Comparison of ENCODE assay signal across 8 mouse cellular contexts in the genomic region with DNA sequence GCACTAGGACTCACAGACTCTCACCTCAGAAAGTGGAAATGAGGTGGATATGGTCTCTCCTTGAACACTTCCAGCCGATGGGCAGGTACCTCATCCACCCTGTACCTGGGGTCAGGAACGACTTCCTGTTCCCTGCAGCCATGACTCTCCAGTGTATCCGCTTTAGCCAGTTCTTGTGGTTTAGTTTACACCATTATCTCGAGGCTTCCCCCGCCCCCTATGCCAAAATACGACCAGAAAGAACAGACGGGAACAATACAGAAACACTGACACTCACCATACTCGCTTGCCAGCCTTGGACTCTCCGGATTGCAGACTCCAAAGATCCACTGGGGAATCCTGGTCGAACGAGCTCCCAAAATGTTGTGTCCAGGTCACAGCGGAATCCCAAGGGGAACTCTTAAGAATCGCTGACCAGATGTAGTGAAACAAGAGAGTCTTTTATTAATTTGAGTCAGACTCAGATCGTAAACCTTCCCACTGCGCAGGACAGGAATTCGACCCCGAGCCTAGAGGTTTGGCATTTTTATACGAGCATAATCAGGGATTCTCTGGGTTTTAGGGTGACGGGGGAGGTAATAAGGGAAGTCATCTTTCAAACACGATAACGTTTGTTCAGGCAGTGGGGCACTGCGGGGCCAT. TPM values are rescaled to one million over a fixed set of nuclear protein-coding genes. Genes with fewer than 3 reads are reported as not detected.
A peak's percentile ranks its signal among the peaks of the same experiment; 100 is the strongest.
DNase-seq lines count a peak whose midpoint lies in the region; ATAC-seq and TF ChIP-seq lines count a peak whose summit lies in the region.

No protein-coding gene starts in this region.

- no peak overlapping the region for H3K9ac ChIP-seq in hindbrain, embryonic 12.5 days
- no peak overlapping the region for H3K9ac ChIP-seq in hindbrain, embryonic 13.5 days
- H3K9ac ChIP-seq in MEL (ENCODE audit: control insufficient read depth, low read depth, low read length, poor library complexity, severe bottlenecking) = peak overlapping the region; percentile 61
- H3K9ac ChIP-seq in liver, postnatal 0 days (replicated peaks) = no peak overlapping the region

- no peak overlapping the region for H3K27ac ChIP-seq in hindbrain, embryonic 12.5 days
- no peak overlapping the region for H3K27ac ChIP-seq in hindbrain, embryonic 13.5 days
- peak overlapping the region; percentile 39 for H3K27ac ChIP-seq in MEL (ENCODE audit: control insufficient read depth, low read depth, low read length)
- no peak overlapping the region for H3K27ac ChIP-seq in liver, postnatal 0 days (ENCODE audit: low read depth)

- no peak for TF ChIP-seq RAD21 in MEL (IDR thresholded peaks at IDR 0.05; ENCODE audit: low read depth, low read length)

- no peak for ATAC-seq in hindbrain, embryonic 12.5 days (ENCODE audit: low FRiP score)
- no peak for ATAC-seq in hindbrain, embryonic 13.5 days (ENCODE audit: low FRiP score)
- 0 out of 2 replicates have a peak, but pooled peaks have one; percentile 20 for ATAC-seq in erythroid progenitor cell, adult 5-6 weeks (replicated peaks; ENCODE audit: low FRiP score, poor library complexity, severe bottlenecking)
- ATAC-seq in liver, postnatal 0 days = 0 out of 2 replicates have a peak, but pooled peaks have one; percentile 10

- H3K4me1 ChIP-seq in hindbrain, embryonic 12.5 days = peaks cover 5% of the 10 kb centered on the region
- no peaks in the 10 kb centered on the region for H3K4me1 ChIP-seq in hindbrain, embryonic 13.5 days (replicated peaks)
- peaks cover 12 to 21% of the 10 kb centered on the region in 2 experiments for H3K4me1 ChIP-seq in MEL (ENCODE audit: control insufficient read depth in 1 of 2, insufficient read depth in 2 of 2, low read length in 2 of 2)
- peaks cover 19% of the 10 kb centered on the region for H3K4me1 ChIP-seq in liver, postnatal 0 days (ENCODE audit: insufficient read depth)

- TF ChIP-seq POLR2A in MEL (IDR thresholded peaks at IDR 0.05; ENCODE audit: control insufficient read depth in 1 of 2, insufficient read depth in 1 of 2, low read depth in 1 of 2, low read length in 2 of 2, poor library complexity in 1 of 2) = no peak

- no peaks in the 10 kb centered on the region for H3K27me3 ChIP-seq in hindbrain, embryonic 12.5 days
- no peaks in the 10 kb centered on the region for H3K27me3 ChIP-seq in hindbrain, embryonic 13.5 days
- no peaks in the 10 kb centered on the region for H3K27me3 ChIP-seq in MEL (ENCODE audit: control insufficient read depth in 1 of 2, insufficient read depth in 2 of 2, low read length in 2 of 2)
- H3K27me3 ChIP-seq in liver, postnatal 0 days (ENCODE audit: insufficient read depth, low read length) = no peaks in the 10 kb centered on the region

- DNase-seq in MEL (ENCODE audit: low read depth, low spot score) = peak; percentile 69
- no peak for DNase-seq in liver, postnatal 0 days
- no peak for DNase-seq in adrenal gland, postnatal 36 days
- no peak for DNase-seq in left cerebral cortex, postnatal 25 days (ENCODE audit: low spot score in 2 of 2)
- no peak for DNase-seq in thymus, postnatal 10 days (ENCODE audit: low spot score in 2 of 2)

- H3K4me3 ChIP-seq in hindbrain, embryonic 12.5 days = peak overlapping the region; percentile 6; the same call in 1 of the 2 replicates
- H3K4me3 ChIP-seq in hindbrain, embryonic 13.5 days = no peak overlapping the region
- H3K4me3 ChIP-seq in MEL (ENCODE audit: control insufficient read depth in 1 of 2, insufficient read depth in 1 of 2, low read depth in 2 of 2, low read length in 2 of 2) = peak overlapping the region; percentile 51 to 66
- H3K4me3 ChIP-seq in liver, postnatal 0 days (ENCODE audit: low read depth, low read length) = peak overlapping the region; percentile 17

- no peaks in the 10 kb centered on the region for H3K9me3 ChIP-seq in hindbrain, embryonic 12.5 days (replicated peaks)
- H3K9me3 ChIP-seq in hindbrain, embryonic 13.5 days = no peaks in the 10 kb centered on the region
- no peaks in the 10 kb centered on the region for H3K9me3 ChIP-seq in MEL (replicated peaks; ENCODE audit: insufficient read depth, low read length)
- H3K9me3 ChIP-seq in liver, postnatal 0 days (ENCODE audit: low read length) = no peaks in the 10 kb centered on the region

- H3K36me3 ChIP-seq in hindbrain, embryonic 12.5 days = no peaks in the 10 kb centered on the region
- H3K36me3 ChIP-seq in hindbrain, embryonic 13.5 days = no peaks in the 10 kb centered on the region
- H3K36me3 ChIP-seq in MEL (ENCODE audit: control insufficient read depth in 1 of 2, insufficient read depth in 2 of 2, low read length in 2 of 2) = peaks cover 0 to 7% of the 10 kb centered on the region in 2 experiments; a peak in 2 of 4 replicates
- H3K36me3 ChIP-seq in liver, postnatal 0 days (replicated peaks; ENCODE audit: insufficient read depth, low read length) = no peaks in the 10 kb centered on the region

- intact Hi-C loops in left cerebral cortex, postnatal 25 days (cut with DNase I) = no loop called here

- H3K4me2 ChIP-seq in hindbrain, embryonic 12.5 days (replicated peaks) = peak overlapping the region; percentile 41
- no peak overlapping the region; the same call in 1 of the 2 replicates for H3K4me2 ChIP-seq in hindbrain, embryonic 13.5 days
- peak overlapping the region; percentile 62 for H3K4me2 ChIP-seq in liver, postnatal 0 days (ENCODE audit: low read depth, low read length)

- no peak; a peak in 1 of 4 replicates for TF ChIP-seq EP300 in MEL (IDR thresholded peaks at IDR 0.05; ENCODE audit: low read depth in 1 of 2, low read length in 2 of 2)
- TF ChIP-seq EP300 in liver, postnatal 0 days (IDR thresholded peaks at IDR 0.05; ENCODE audit: low read depth) = no peak

- no peak for TF ChIP-seq CTCF in MEL (IDR thresholded peaks at IDR 0.05 in 2 of 3, conservative IDR thresholded peaks at IDR 0.05 in 1 of 3; ENCODE audit: control insufficient read depth in 1 of 3, insufficient read depth in 1 of 3, low read depth in 2 of 3, low read length in 3 of 3, poor library complexity in 1 of 3, severe bottlenecking in 1 of 3)
- TF ChIP-seq CTCF in liver, postnatal 0 days (IDR thresholded peaks at IDR 0.05; ENCODE audit: low read depth) = no peak

- 58% methylated on average over 22 of the region's 22 CpGs for WGBS in hindbrain, embryonic 12.5 days
- WGBS in hindbrain, embryonic 13.5 days = 64% methylated on average over 22 of the region's 22 CpGs
- WGBS in liver, postnatal 0 days (ENCODE audit: insufficient replicate concordance) = 28% methylated on average over 22 of the region's 22 CpGs

- H3K79me2 ChIP-seq in MEL (ENCODE audit: control insufficient read depth, insufficient read depth, low read length, poor library complexity) = no peaks in the 10 kb centered on the region

TF ChIP-seq in MEL, 35 proteins besides CTCF, POLR2A, EP300 and RAD21 (continues in another document):
- TF ChIP-seq ETS1 (IDR thresholded peaks at IDR 0.05; ENCODE audit: low read depth, low read length) = no peak
- TF ChIP-seq CHD2 (IDR thresholded peaks at IDR 0.05; ENCODE audit: low read length) = no peak
- TF ChIP-seq ZNF384 (IDR thresholded peaks at IDR 0.05; ENCODE audit: low read depth, low read length) = no peak
- no peak for TF ChIP-seq MYB (IDR thresholded peaks at IDR 0.05; ENCODE audit: low read depth, low read length)
- no peak for TF ChIP-seq KAT2A (conservative IDR thresholded peaks at IDR 0.05; ENCODE audit: low read depth, low read length)
- TF ChIP-seq SIN3A (IDR thresholded peaks at IDR 0.05; ENCODE audit: low read length) = 0 out of 2 replicates have a peak, but pooled peaks have one; percentile 13
- no peak for TF ChIP-seq UBTF (IDR thresholded peaks at IDR 0.05; ENCODE audit: borderline replicate concordance, insufficient read depth, low read depth, low read length)
- TF ChIP-seq NRF1 (IDR thresholded peaks at IDR 0.05; ENCODE audit: insufficient read depth, low read depth, low read length, poor library complexity, severe bottlenecking) = peak; percentile 43; the same call in 1 of the 2 replicates
- no peak for TF ChIP-seq TBP (IDR thresholded peaks at IDR 0.05; ENCODE audit: low read depth, low read length)
- TF ChIP-seq MXI1 (IDR thresholded peaks at IDR 0.05; ENCODE audit: low read depth, low read length) = no peak
- no peak for TF ChIP-seq MAX (IDR thresholded peaks at IDR 0.05; ENCODE audit: low read length)
- TF ChIP-seq NELFE (IDR thresholded peaks at IDR 0.05; ENCODE audit: low read depth, low read length) = no peak; the same call in 1 of the 2 replicates
- no peak for TF ChIP-seq TAL1 (IDR thresholded peaks at IDR 0.05; ENCODE audit: low read length)
- no peak for TF ChIP-seq ZC3H11A (IDR thresholded peaks at IDR 0.05; ENCODE audit: low read depth, low read length)
- no peak for TF ChIP-seq E2F4 (IDR thresholded peaks at IDR 0.05; ENCODE audit: borderline replicate concordance, low read depth, low read length)
- no peak for TF ChIP-seq TCF12 (IDR thresholded peaks at IDR 0.05; ENCODE audit: low read depth, low read length)

RNA-seq across cellular contexts. Expression of gene Slc16a10, which starts 49.4 kb away (rescaled TPM):
- 12.6 and 13.6 TPM in 2 replicates for polyA plus RNA-seq in hindbrain, embryonic 12.5 days (2016; fragmentation: Nextera tagmentation; extraction: Ambion mirVana)
- polyA plus RNA-seq in hindbrain, embryonic 13.5 days (2015; fragmentation: Nextera tagmentation; extraction: Ambion mirVana) = 6.4 and 12.8 TPM in 2 replicates
- 13.2 TPM in 2 replicates for total RNA-seq in MEL (2012; rRNA removed)
- polyA plus RNA-seq in MEL (2012; ENCODE audit: insufficient read depth in 1 of 2, insufficient read length in 2 of 2, low read depth in 1 of 2, low replicate concordance in 2 of 2, missing spikeins in 1 of 2) = 10 to 100 TPM in 1 of 2 experiments, not detected in 1; 17.9 TPM
- total RNA-seq in erythroid progenitor cell, adult 5-6 weeks (2015; ENCODE audit: low replicate concordance) = 431 and 444 TPM in 2 replicates
- total RNA-seq in erythroid progenitor cell, adult 5-6 weeks (2017; ENCODE audit: low replicate concordance) = 329 and 368 TPM in 2 replicates
- polyA plus RNA-seq in liver, postnatal 0 days (2015; fragmentation: Nextera tagmentation; extraction: Ambion mirVana) = 20.2 and 22.1 TPM in 2 replicates
- total RNA-seq in adrenal gland, postnatal 36 days (2021) = 10 to 100 TPM; 21.8 to 22.5 TPM
- 1 to 10 TPM; 2.5 to 3.4 TPM for total RNA-seq in left cerebral cortex, postnatal 25 days (2021)

RNA-seq across cellular contexts. Expression of gene Rpf2, which starts 55.4 kb away (rescaled TPM):
- polyA plus RNA-seq in hindbrain, embryonic 12.5 days (2016; fragmentation: Nextera tagmentation; extraction: Ambion mirVana) = 65.4 and 67.0 TPM in 2 replicates
- 72.6 and 81.7 TPM in 2 replicates for polyA plus RNA-seq in hindbrain, embryonic 13.5 days (2015; fragmentation: Nextera tagmentation; extraction: Ambion mirVana)
- total RNA-seq in MEL (2012; rRNA removed) = 104 and 122 TPM in 2 replicates
- 10 to 100 TPM in 1 of 2 experiments, not detected in 1; 92.8 TPM for polyA plus RNA-seq in MEL (2012; ENCODE audit: insufficient read depth in 1 of 2, insufficient read length in 2 of 2, low read depth in 1 of 2, low replicate concordance in 2 of 2, missing spikeins in 1 of 2)
- total RNA-seq in erythroid progenitor cell, adult 5-6 weeks (2015; ENCODE audit: low replicate concordance) = 13.0 and 15.5 TPM in 2 replicates
- 18.4 and 19.4 TPM in 2 replicates for total RNA-seq in erythroid progenitor cell, adult 5-6 weeks (2017; ENCODE audit: low replicate concordance)
- polyA plus RNA-seq in liver, postnatal 0 days (2015; fragmentation: Nextera tagmentation; extraction: Ambion mirVana) = 23.7 and 24.1 TPM in 2 replicates
- 10 to 100 TPM; 28.7 to 29.3 TPM for total RNA-seq in adrenal gland, postnatal 36 days (2021)
- total RNA-seq in left cerebral cortex, postnatal 25 days (2021) = 10 to 100 TPM; 19.6 to 22.8 TPM

Comparison
In these comparisons a context has a peak if more than half of its experiments do, and no peak if none do; other contexts are left out.
1. ATAC-seq: peak in erythroid progenitor cell, adult 5-6 weeks (single experiment) and liver, postnatal 0 days (single experiment); none in hindbrain, embryonic 12.5 days (single experiment) and hindbrain, embryonic 13.5 days (single experiment).
2. RNA of gene Slc16a10, which starts 49.4 kb away (total RNA-seq): 329 to 444 TPM in erythroid progenitor cell, adult 5-6 weeks; 21.8 to 22.5 TPM in adrenal gland, postnatal 36 days, 13.2 TPM in MEL and 2.5 to 3.4 TPM in left cerebral cortex, postnatal 25 days; every median in the first group is over 10 times any median in the second.